Mouse (Mus musculus): ENCODE data around the gene 4933406M09Rik. TPM values are rescaled to one million over a fixed set of nuclear protein-coding genes. Genes with fewer than 3 reads are reported as not detected.

Gene 4933406M09Rik
- total and polyA plus RNA-seq, 3 experiments, result not detected

DNA sequence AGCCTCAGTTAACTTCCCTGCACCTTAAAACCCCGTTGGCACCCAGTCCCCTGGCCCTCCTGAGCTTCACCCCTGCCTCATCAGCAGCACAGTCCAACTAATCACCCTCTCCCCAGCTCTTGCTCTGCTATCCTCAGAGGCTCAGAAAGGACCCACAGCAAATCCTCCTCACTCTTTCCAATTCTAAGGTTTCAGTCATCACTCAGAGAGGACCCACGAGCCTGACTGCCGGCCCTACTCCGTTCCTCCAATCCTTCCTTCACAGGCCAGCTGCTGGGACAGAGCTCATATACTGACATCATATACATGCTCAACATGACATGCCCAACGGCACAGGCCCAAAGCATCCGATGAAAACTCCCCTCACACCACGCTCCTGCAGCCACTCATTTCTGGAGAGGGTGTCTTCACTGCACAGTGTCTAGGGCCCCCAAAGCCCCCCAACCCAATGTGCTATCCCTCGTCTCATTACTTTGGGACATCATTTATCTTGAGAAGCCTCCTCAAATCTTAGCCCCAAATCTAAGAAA lies 42.9 kb upstream of the 4933406M09Rik start:
- no peak overlapping the region for H3K27ac ChIP-seq (ENCODE audit: control insufficient read depth, low read depth, low read length)
- H3K27me3 ChIP-seq (ENCODE audit: control insufficient read depth in 1 of 2, insufficient read depth in 2 of 2, low read length in 2 of 2), result no peaks in the 10 kb centered on the region
- no peak for DNase-seq (ENCODE audit: low read depth, low spot score)
- no peak overlapping the region for H3K4me3 ChIP-seq (ENCODE audit: control insufficient read depth in 1 of 2, insufficient read depth in 1 of 2, low read depth in 2 of 2, low read length in 2 of 2)
- peaks cover 0 to 1% of the 10 kb centered on the region in 2 experiments; a peak in 1 of 4 replicates for H3K36me3 ChIP-seq (ENCODE audit: control insufficient read depth in 1 of 2, insufficient read depth in 2 of 2, low read length in 2 of 2)
- no peak overlapping the region for H3K9ac ChIP-seq (ENCODE audit: control insufficient read depth, low read depth, low read length, poor library complexity, severe bottlenecking)
- no peak for TF ChIP-seq SMC3 (IDR thresholded peaks at IDR 0.05; ENCODE audit: low read depth, low read length)
- no peak for TF ChIP-seq MEF2A (IDR thresholded peaks at IDR 0.05; ENCODE audit: extremely low read depth, insufficient replicate concordance, low read depth, low read length, poor library complexity, severe bottlenecking)
- TF ChIP-seq POLR2AphosphoS5 (IDR thresholded peaks at IDR 0.05; ENCODE audit: borderline replicate concordance, low read depth, low read length), result no peak
- TF ChIP-seq HCFC1 (IDR thresholded peaks at IDR 0.05; ENCODE audit: low read depth, low read length), result no peak
- no peak for TF ChIP-seq CHD1 (IDR thresholded peaks at IDR 0.05; ENCODE audit: low read depth, low read length)
- TF ChIP-seq POLR2A (IDR thresholded peaks at IDR 0.05; ENCODE audit: control insufficient read depth in 1 of 2, insufficient read depth in 1 of 2, low read depth in 1 of 2, low read length in 2 of 2, poor library complexity in 1 of 2), result no peak
- no peak for TF ChIP-seq ZNF384 (IDR thresholded peaks at IDR 0.05; ENCODE audit: low read depth, low read length)
- TF ChIP-seq UBTF (IDR thresholded peaks at IDR 0.05; ENCODE audit: borderline replicate concordance, insufficient read depth, low read depth, low read length), result no peak
- TF ChIP-seq BHLHE40 (IDR thresholded peaks at IDR 0.05; ENCODE audit: borderline replicate concordance, low read depth, low read length), result no peak
- no peak for TF ChIP-seq NELFE (IDR thresholded peaks at IDR 0.05; ENCODE audit: low read depth, low read length)
- TF ChIP-seq GATA1 (IDR thresholded peaks at IDR 0.05; ENCODE audit: low read depth, low read length), result no peak
- no peak for TF ChIP-seq RCOR1 (IDR thresholded peaks at IDR 0.05; ENCODE audit: low read depth, low read length)
- TF ChIP-seq E2F4 (IDR thresholded peaks at IDR 0.05; ENCODE audit: borderline replicate concordance, low read depth, low read length), result no peak
- no peak for TF ChIP-seq ZKSCAN1 (IDR thresholded peaks at IDR 0.05; ENCODE audit: low read depth, low read length)
- TF ChIP-seq CTCF (IDR thresholded peaks at IDR 0.05 in 2 of 3, conservative IDR thresholded peaks at IDR 0.05 in 1 of 3; ENCODE audit: control insufficient read depth in 1 of 3, insufficient read depth in 1 of 3, low read depth in 2 of 3, low read length in 3 of 3, poor library complexity in 1 of 3, severe bottlenecking in 1 of 3), result no peak
- TF ChIP-seq KAT2A (conservative IDR thresholded peaks at IDR 0.05; ENCODE audit: low read depth, low read length), result no peak
- TF ChIP-seq POLR2AphosphoS2 (IDR thresholded peaks at IDR 0.05; ENCODE audit: low read length), result no peak
- no peaks in the 10 kb centered on the region for H3K79me2 ChIP-seq (ENCODE audit: control insufficient read depth, insufficient read depth, low read length, poor library complexity)
- no peaks in the 10 kb centered on the region for H3K9me3 ChIP-seq (replicated peaks; ENCODE audit: insufficient read depth, low read length)
- no peaks in the 10 kb centered on the region for H3K4me1 ChIP-seq (ENCODE audit: control insufficient read depth in 1 of 2, insufficient read depth in 2 of 2, low read length in 2 of 2)

DNA sequence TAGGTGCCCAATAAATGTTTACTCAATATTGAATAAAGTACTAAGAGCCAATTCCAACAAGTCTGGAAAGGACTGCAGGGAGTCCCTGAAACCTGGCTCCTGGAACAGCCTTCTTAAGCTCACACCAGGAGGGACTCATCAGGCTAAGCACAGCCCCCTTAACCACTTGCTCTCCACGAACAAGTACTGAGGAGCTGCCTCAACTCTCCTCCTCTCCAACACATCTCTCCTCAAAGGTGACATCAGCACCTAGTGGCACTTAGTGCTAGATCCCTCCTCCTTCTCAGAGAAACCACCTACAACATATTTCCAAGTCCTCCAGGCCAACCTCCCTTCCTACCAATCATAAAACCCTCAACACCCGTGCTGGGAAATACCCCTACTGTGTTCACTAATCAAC lies 42.2 kb upstream of the 4933406M09Rik start:
- Histone ChIP-seq H3K27ac (ENCODE audit: control insufficient read depth, low read depth, low read length) (no peak overlapping the region), H3K9me3 (replicated peaks; ENCODE audit: insufficient read depth, low read length) (no peaks in the 10 kb centered on the region), H3K27me3 (ENCODE audit: control insufficient read depth in 1 of 2, insufficient read depth in 2 of 2, low read length in 2 of 2) (no peaks in the 10 kb centered on the region), H3K4me1 (ENCODE audit: control insufficient read depth in 1 of 2, insufficient read depth in 2 of 2, low read length in 2 of 2) (no peaks in the 10 kb centered on the region), H3K4me3 (ENCODE audit: control insufficient read depth in 1 of 2, insufficient read depth in 1 of 2, low read depth in 2 of 2, low read length in 2 of 2) (no peak overlapping the region), H3K36me3 (ENCODE audit: control insufficient read depth in 1 of 2, insufficient read depth in 2 of 2, low read length in 2 of 2) (peaks cover 0 to 4% of the 10 kb centered on the region in 2 experiments; a peak in 2 of 4 replicates), H3K9ac (ENCODE audit: control insufficient read depth, low read depth, low read length, poor library complexity, severe bottlenecking) (no peak overlapping the region), H3K79me2 (ENCODE audit: control insufficient read depth, insufficient read depth, low read length, poor library complexity) (no peaks in the 10 kb centered on the region)
- TF ChIP-seq USF1 (IDR thresholded peaks at IDR 0.05; ENCODE audit: low read depth, low read length) (no peak), HCFC1 (IDR thresholded peaks at IDR 0.05; ENCODE audit: low read depth, low read length) (no peak), ELF1 (IDR thresholded peaks at IDR 0.05; ENCODE audit: low read depth, low read length) (no peak), SMC3 (IDR thresholded peaks at IDR 0.05; ENCODE audit: low read depth, low read length) (no peak), KAT2A (conservative IDR thresholded peaks at IDR 0.05; ENCODE audit: low read depth, low read length) (no peak), SIN3A (IDR thresholded peaks at IDR 0.05; ENCODE audit: low read length) (no peak), TAL1 (IDR thresholded peaks at IDR 0.05; ENCODE audit: low read length) (no peak), E2F4 (IDR thresholded peaks at IDR 0.05; ENCODE audit: borderline replicate concordance, low read depth, low read length) (no peak), MAZ (IDR thresholded peaks at IDR 0.05; ENCODE audit: low read depth, low read length) (no peak), RCOR1 (IDR thresholded peaks at IDR 0.05; ENCODE audit: low read depth, low read length) (no peak), MYC (IDR thresholded peaks at IDR 0.05; ENCODE audit: low read depth, low read length) (no peak), ZC3H11A (IDR thresholded peaks at IDR 0.05; ENCODE audit: low read depth, low read length) (no peak), ETS1 (IDR thresholded peaks at IDR 0.05; ENCODE audit: low read depth, low read length) (no peak), USF2 (IDR thresholded peaks at IDR 0.05; ENCODE audit: borderline replicate concordance in 1 of 2, insufficient read depth in 1 of 2, low read depth in 1 of 2, low read length in 2 of 2) (no peak), NELFE (IDR thresholded peaks at IDR 0.05; ENCODE audit: low read depth, low read length) (no peak), NRF1 (IDR thresholded peaks at IDR 0.05; ENCODE audit: insufficient read depth, low read depth, low read length, poor library complexity, severe bottlenecking) (no peak)
- no peak for DNase-seq (ENCODE audit: low read depth, low spot score)

Data from MEL (cell line).